Mouse (Mus musculus) heart, adult 9 months (tissue): ENCODE measurements around the gene Mob3b.
A peak's percentile ranks its signal among the peaks of the same experiment; 100 is the strongest.

Experiments
- DNase-seq, 2 experiments: peaks; one replicate each; pipeline ENCODE4 v3.0.0; 2022; ENCODE audit warnings: low spot score in 2 of 2

Gene Mob3b

GRCm38 (mm10) chr4:35148326-35148725 lies 9.0 kb downstream of the Mob3b start:
- no peak for DNase-seq

- no peak for DNase-seq
Measured at GRCm38 (mm10) chr4:35146597-35146996, 10.7 kb downstream of the Mob3b start.

GRCm38 (mm10) chr4:35145726-35146125 lies 11.6 kb downstream of the Mob3b start:
- DNase-seq = no peak

GRCm38 (mm10) chr4:35143472-35144102 lies 13.7 kb downstream of the Mob3b start:
- DNase-seq = no peak

- no peak for DNase-seq
Measured at GRCm38 (mm10) chr4:35140317-35140716, 17.0 kb downstream of the Mob3b start.

- no peak for DNase-seq
Measured at GRCm38 (mm10) chr4:35138077-35138476, 19.2 kb downstream of the Mob3b start.

- no peak for DNase-seq
Measured at GRCm38 (mm10) chr4:35136996-35137395, 20.3 kb downstream of the Mob3b start.

GRCm38 (mm10) chr4:35135806-35136205 lies 21.5 kb downstream of the Mob3b start:
- DNase-seq = no peak

GRCm38 (mm10) chr4:35134846-35135611 lies 22.3 kb downstream of the Mob3b start:
- no peak for DNase-seq

GRCm38 (mm10) chr4:35133411-35133810 lies 23.9 kb downstream of the Mob3b start:
- no peak for DNase-seq

- peak in 1 of 2 experiments; percentile 25 for DNase-seq
Measured at GRCm38 (mm10) chr4:35131592-35131991, 25.7 kb downstream of the Mob3b start.

- peak; percentile 24 to 53 for DNase-seq
Measured at GRCm38 (mm10) chr4:35130411-35130948, 26.8 kb downstream of the Mob3b start.

GRCm38 (mm10) chr4:35127759-35128158 lies 29.5 kb downstream of the Mob3b start:
- no peak for DNase-seq

- no peak for DNase-seq
Measured at GRCm38 (mm10) chr4:35126776-35127175, 30.5 kb downstream of the Mob3b start.

GRCm38 (mm10) chr4:35125299-35125777 lies 31.9 kb downstream of the Mob3b start:
- no peak for DNase-seq

- DNase-seq = no peak
Measured at GRCm38 (mm10) chr4:35124027-35124426, 33.3 kb downstream of the Mob3b start.

- no peak for DNase-seq
Measured at GRCm38 (mm10) chr4:35123087-35123486, 34.2 kb downstream of the Mob3b start.

- DNase-seq = no peak
Measured at GRCm38 (mm10) chr4:35121060-35121459, 36.2 kb downstream of the Mob3b start.

- DNase-seq = no peak
Measured at GRCm38 (mm10) chr4:35120575-35120974, 36.7 kb downstream of the Mob3b start.

GRCm38 (mm10) chr4:35120159-35120558 lies 37.1 kb downstream of the Mob3b start:
- no peak for DNase-seq

- DNase-seq = no peak
Measured at GRCm38 (mm10) chr4:35118851-35119250, 38.4 kb downstream of the Mob3b start.

- no peak for DNase-seq
Measured at GRCm38 (mm10) chr4:35117144-35117543, 40.1 kb downstream of the Mob3b start.

GRCm38 (mm10) chr4:35115933-35116332 lies 41.4 kb downstream of the Mob3b start:
- DNase-seq = no peak
